Mouse (Mus musculus) Patski (cell line): ENCODE data around the gene Commd8. TPM values are rescaled to one million over a fixed set of nuclear protein-coding genes. Genes with fewer than 3 reads are reported as not detected.

ENCODE experiments used
- ATAC-seq: fragments of 100-300 bp; one replicate; pipeline ENCODE4 v1.8.0; 2021
- CTCF ChIA-PET: fragments of 350-600 bp; sonication (Branson Sonifier 250); formaldehyde crosslinking; loops from one replicate; lab custom pipeline; 2022; ENCODE audit warnings: inconsistent platforms; lab: Charles Lee
- POLR2A ChIA-PET: fragments of 350-600 bp; sonication (Branson Sonifier 250); formaldehyde crosslinking; loops from one replicate; lab custom pipeline; 2022; ENCODE audit warnings: antibody characterized with exemption, inconsistent platforms; lab: Charles Lee
- DNase-seq: peaks from one replicate; pipeline ENCODE4 v3.0.0-alpha.2; 2011; ENCODE audit warnings: low read depth, low spot score
- H3K27me3 ChIP-seq: fragments of 371-371 bp; one replicate; pipeline ENCODE4 v1.5.1; 2021
- CTCF ChIP-seq: fragments of 100-300 bp; IDR thresholded peaks from one replicate; pipeline ENCODE4 v1.5.1; 2021
- in situ Hi-C: fragments of 300-500 bp; cut with MboI; formaldehyde crosslinking; loops from 3 replicates; pipeline ENCODE4 v1.11.1; 2018; ENCODE audit warnings: low pct_unique_long_range_greater_than_20kb, mixed read lengths
- polyA plus RNA-seq: library from polyadenylated mRNA; unstranded; gene quantifications from one replicate; pipeline ENCODE4 v1.2.3, GENCODE M21; 2021

Commd8 gene
- polyA plus RNA-seq, 1 experiment from 2014 or later: 100 TPM

GRCm38 (mm10) chr5:72202016-72202415 lies 34.0 kb upstream of the Commd8 start:
- CTCF ChIA-PET: interaction anchor here (1.1 to 2.1 kb wide), 8 partner anchors 10 to 76 kb away, joined by 3 to 11 read pairs (median 4); no protein-coding TSS in a partner anchor
- H3K27me3 ChIP-seq: no peaks in the 10 kb centered on the region
- POLR2A ChIA-PET: interaction anchor here (1.2 to 1.4 kb wide), 2 partner anchors 9 to 17 kb away, joined by 3 read pairs; no protein-coding TSS in a partner anchor
- in situ Hi-C loops: loop anchor here (25.0 kb wide), 1 partner anchor 1135 kb away; the partner anchor contains the start of gene Ociad2
- ATAC-seq: peak; percentile 56
- no peak for DNase-seq
- no peak for TF ChIP-seq CTCF

GRCm38 (mm10) chr5:72201600-72201999 lies 33.6 kb upstream of the Commd8 start:
- ChIA-PET POLR2A (interaction anchor here (1.2 to 1.4 kb wide), 2 partner anchors 9 to 17 kb away, joined by 3 read pairs; no protein-coding TSS in a partner anchor), CTCF (interaction anchor here (1.2 to 2.1 kb wide), 6 partner anchors 10 to 76 kb away, joined by 3 to 11 read pairs (median 4); no protein-coding TSS in a partner anchor)
- H3K27me3 ChIP-seq: no peaks in the 10 kb centered on the region
- in situ Hi-C loops: loop anchor here (25.0 kb wide), 1 partner anchor 1136 kb away; the partner anchor contains the start of gene Ociad2
- no peak for TF ChIP-seq CTCF
- DNase-seq (no peak), ATAC-seq (peak; percentile 86)

- CTCF ChIA-PET: no interaction called here
- no peak for TF ChIP-seq CTCF
- POLR2A ChIA-PET: no interaction called here
- no peak for ATAC-seq
- DNase-seq: no peak
- in situ Hi-C loops: no loop called here
- H3K27me3 ChIP-seq: no peaks in the 10 kb centered on the region
These were observed 27.5 kb upstream of the Commd8 start for GRCm38 (mm10) chr5:72195442-72195841.

GRCm38 (mm10) chr5:72191932-72192331 lies 23.9 kb upstream of the Commd8 start:
- no peak for ATAC-seq
- DNase-seq: no peak
- in situ Hi-C loops: no loop called here
- CTCF ChIA-PET: interaction anchor here (1.2 to 2.3 kb wide), 4 partner anchors 8 to 19 kb away, joined by 3 to 10 read pairs (median 6); no protein-coding TSS in a partner anchor
- H3K27me3 ChIP-seq: no peaks in the 10 kb centered on the region
- TF ChIP-seq CTCF: no peak
- POLR2A ChIA-PET: interaction anchor here (1.6 kb wide), 1 partner anchor 9 kb away, joined by 4 read pairs; no protein-coding TSS in a partner anchor

GRCm38 (mm10) chr5:72191154-72191553 lies 23.2 kb upstream of the Commd8 start:
- POLR2A ChIA-PET: interaction anchor here (0.6 to 1.6 kb wide), 3 partner anchors 8 to 84 kb away, joined by 3 to 4 read pairs (median 3); no protein-coding TSS in a partner anchor
- in situ Hi-C loops: no loop called here
- no peaks in the 10 kb centered on the region for H3K27me3 ChIP-seq
- ATAC-seq: no peak
- TF ChIP-seq CTCF: no peak
- no peak for DNase-seq
- CTCF ChIA-PET: interaction anchor here (0.9 to 2.3 kb wide), 6 partner anchors 9 to 48 kb away, joined by 3 to 10 read pairs (median 4); no protein-coding TSS in a partner anchor

GRCm38 (mm10) chr5:72184437-72185100 lies 16.6 kb upstream of the Commd8 start:
- DNase-seq: no peak
- no peaks in the 10 kb centered on the region for H3K27me3 ChIP-seq
- in situ Hi-C loops: no loop called here
- ChIA-PET CTCF (interaction anchor here (1.2 kb wide), 1 partner anchor 25 kb away, joined by 4 read pairs; no protein-coding TSS in a partner anchor), POLR2A (no interaction called here)
- TF ChIP-seq CTCF: no peak
- no peak for ATAC-seq

GRCm38 (mm10) chr5:72183929-72184328 lies 15.9 kb upstream of the Commd8 start:
- no peak for TF ChIP-seq CTCF
- CTCF ChIA-PET: interaction anchor here (1.2 kb wide), 1 partner anchor 26 kb away, joined by 4 read pairs; no protein-coding TSS in a partner anchor
- in situ Hi-C loops: no loop called here

GRCm38 (mm10) chr5:72182804-72183203 lies 14.8 kb upstream of the Commd8 start:
- no peak for ATAC-seq
- CTCF ChIA-PET: no interaction called here
- TF ChIP-seq CTCF: no peak
- POLR2A ChIA-PET: interaction anchor here (0.6 to 1.0 kb wide), 2 partner anchors 9 to 151 kb away, joined by 4 read pairs; no protein-coding TSS in a partner anchor
- in situ Hi-C loops: no loop called here
- no peaks in the 10 kb centered on the region for H3K27me3 ChIP-seq
- no peak for DNase-seq

More at GRCm38 (mm10) chr5:72183929-72184328, 15.9 kb upstream of the Commd8 start:
- ATAC-seq (no peak), DNase-seq (no peak)
- no peaks in the 10 kb centered on the region for H3K27me3 ChIP-seq
- POLR2A ChIA-PET: no interaction called here

- in situ Hi-C loops: no loop called here
These were observed 13.2 kb upstream of the Commd8 start for GRCm38 (mm10) chr5:72181194-72181593.

GRCm38 (mm10) chr5:72175530-72175929 lies 7.5 kb upstream of the Commd8 start:
- in situ Hi-C loops: loop anchor here (5.0 kb wide), 1 partner anchor 537 kb away; no protein-coding TSS in a partner anchor
- ChIA-PET CTCF (interaction anchor here (0.9 to 1.6 kb wide), 3 partner anchors 12 to 93 kb away, joined by 3 to 6 read pairs (median 3); no protein-coding TSS in a partner anchor), POLR2A (interaction anchor here (1.0 kb wide), 1 partner anchor 33 kb away, joined by 3 read pairs; no protein-coding TSS in a partner anchor)
- TF ChIP-seq CTCF: no peak
- peak; percentile 71 for DNase-seq
- peak; percentile 60 for ATAC-seq
- H3K27me3 ChIP-seq: no peaks in the 10 kb centered on the region

More at GRCm38 (mm10) chr5:72181194-72181593, 13.2 kb upstream of the Commd8 start:
- ATAC-seq: no peak
- DNase-seq: no peak
- no peaks in the 10 kb centered on the region for H3K27me3 ChIP-seq
- POLR2A ChIA-PET: no interaction called here
- TF ChIP-seq CTCF: no peak
- CTCF ChIA-PET: interaction anchor here (0.9 kb wide), 1 partner anchor 9 kb away, joined by 3 read pairs; no protein-coding TSS in a partner anchor
